Mouse (Mus musculus) liver, embryonic 12.5 days (tissue): ENCODE data around the gene Ccser2. TPM values are rescaled to one million over a fixed set of nuclear protein-coding genes. Genes with fewer than 3 reads are reported as not detected.

Experiments used
- ATAC-seq: fragments of 200-750 bp; cut with Nextera tagmentation; 2 replicates; pipeline ENCODE4 v1.8.0; 2017; ENCODE audit warnings: moderate number of reproducible peaks, mild to moderate bottlenecking, moderate library complexity
- H3K27ac ChIP-seq: fragments of 300-500 bp; sonication (generic); 2 replicates; pipeline ENCODE4 v1.5.1; 2016; ENCODE audit warnings: mild to moderate bottlenecking
- H3K27me3 ChIP-seq: fragments of 300-500 bp; sonication (generic); replicated peaks from 2 replicates; pipeline ENCODE4 v1.6.1; 2016; ENCODE audit warnings: mild to moderate bottlenecking, moderate library complexity
- H3K36me3 ChIP-seq: fragments of 300-500 bp; sonication (generic); 2 replicates; pipeline ENCODE4 v1.6.1; 2016; ENCODE audit warnings: mild to moderate bottlenecking, moderate library complexity
- H3K4me1 ChIP-seq: fragments of 300-500 bp; sonication (generic); 2 replicates; pipeline ENCODE4 v1.6.1; 2016
- H3K4me2 ChIP-seq: fragments of 300-500 bp; sonication (generic); 2 replicates; pipeline ENCODE4 v1.6.1; 2016; ENCODE audit warnings: mild to moderate bottlenecking, moderate library complexity
- H3K4me3 ChIP-seq: fragments of 300-500 bp; sonication (generic); 2 replicates; pipeline ENCODE4 v1.5.1; 2016; ENCODE audit warnings: mild to moderate bottlenecking, moderate library complexity
- H3K9ac ChIP-seq: fragments of 300-500 bp; sonication (generic); 2 replicates; pipeline ENCODE4 v1.6.1; 2016; ENCODE audit warnings: mild to moderate bottlenecking, moderate library complexity
- H3K9me3 ChIP-seq: fragments of 300-500 bp; sonication (generic); replicated peaks from 2 replicates; pipeline ENCODE4 v1.6.1; 2016; ENCODE audit warnings: mild to moderate bottlenecking, moderate library complexity
- WGBS: fragments of 180-500 bp; shearing (Covaris S2); methylation state at CpG from one replicate; pipeline ENCODE4 v1.1.7; 2016; ENCODE audit not compliant: insufficient replicate concordance; 5-methylcytosine and 5-hydroxymethylcytosine counted together
- polyA plus RNA-seq: library from polyadenylated mRNA; unstranded; fragments of >200 nt; fragmentation: Nextera tagmentation; extraction: Ambion mirVana; gene quantifications from 2 replicates; pipeline ENCODE4 v1.2.1, GENCODE M21; 2016

Gene Ccser2
- polyA plus RNA-seq, 1 experiment from 2014 or later = 7.6 TPM

DNA sequence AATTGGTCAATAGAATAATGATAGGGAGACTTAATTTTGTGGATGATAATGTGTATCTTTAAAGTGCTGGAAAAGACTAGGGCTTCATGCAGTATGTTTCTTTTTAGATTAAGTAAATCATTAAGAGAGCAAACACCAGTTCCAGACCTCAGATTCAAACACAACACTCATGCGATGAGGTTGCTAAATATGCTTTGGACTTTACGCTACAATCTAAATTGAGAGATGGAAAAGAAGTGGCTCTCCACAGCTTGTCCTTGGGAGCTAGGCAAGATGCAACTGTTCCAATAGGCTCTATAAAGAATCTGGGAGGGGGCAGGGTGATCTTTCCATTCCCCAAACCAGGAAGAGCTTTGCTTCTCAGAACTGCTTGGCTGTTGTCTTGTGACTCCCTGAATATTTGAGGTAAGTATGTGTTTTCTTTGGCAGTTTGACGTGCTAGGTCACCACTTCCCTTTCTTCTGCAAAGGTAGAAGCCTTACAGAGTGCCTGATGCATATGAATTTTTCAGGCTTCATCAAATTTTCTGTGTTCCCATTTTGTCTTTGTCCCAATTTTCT lies 1.4 kb upstream of the Ccser2 start:
- Histone ChIP-seq H3K36me3 (no peaks in the 10 kb centered on the region), H3K9me3 (no peaks in the 10 kb centered on the region), H3K4me3 (no peak overlapping the region), H3K27ac (no peak overlapping the region), H3K27me3 (no peaks in the 10 kb centered on the region), H3K4me2 (no peak overlapping the region), H3K9ac (no peak overlapping the region), H3K4me1 (peaks cover 18% of the 10 kb centered on the region)
- ATAC-seq = no peak
- WGBS = 75% methylated on average over 3 of the region's 3 CpGs

DNA sequence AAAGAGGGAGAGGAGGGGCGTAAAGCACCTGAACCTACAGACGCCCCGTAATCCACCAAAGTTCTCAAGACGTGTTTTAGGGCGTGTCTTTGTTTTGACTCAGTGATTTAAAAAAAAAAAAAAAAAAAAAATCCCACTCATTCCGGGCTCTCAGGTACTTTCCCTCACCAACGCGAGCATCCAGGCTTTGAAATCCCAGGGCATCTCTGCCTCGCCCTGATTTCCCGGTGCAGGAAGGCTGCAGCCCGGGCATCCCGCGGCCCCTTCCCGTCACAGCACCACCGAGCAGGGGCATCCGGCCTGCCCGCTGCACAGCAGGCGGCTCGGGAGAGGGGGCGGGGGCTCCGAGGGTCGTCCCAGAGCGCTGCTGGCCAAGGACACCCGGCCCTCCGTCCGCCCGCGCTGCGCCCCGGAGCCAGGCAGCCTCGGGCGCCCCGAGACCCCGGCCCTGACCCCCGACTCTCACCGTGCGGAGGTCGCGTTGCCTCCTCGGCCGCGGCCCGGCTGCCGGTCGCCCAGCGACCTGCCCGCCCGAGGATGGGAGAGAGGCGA lies 425 bp downstream of the Ccser2 start:
- under 1% methylated on average over 43 of the region's 49 CpGs for WGBS

DNA sequence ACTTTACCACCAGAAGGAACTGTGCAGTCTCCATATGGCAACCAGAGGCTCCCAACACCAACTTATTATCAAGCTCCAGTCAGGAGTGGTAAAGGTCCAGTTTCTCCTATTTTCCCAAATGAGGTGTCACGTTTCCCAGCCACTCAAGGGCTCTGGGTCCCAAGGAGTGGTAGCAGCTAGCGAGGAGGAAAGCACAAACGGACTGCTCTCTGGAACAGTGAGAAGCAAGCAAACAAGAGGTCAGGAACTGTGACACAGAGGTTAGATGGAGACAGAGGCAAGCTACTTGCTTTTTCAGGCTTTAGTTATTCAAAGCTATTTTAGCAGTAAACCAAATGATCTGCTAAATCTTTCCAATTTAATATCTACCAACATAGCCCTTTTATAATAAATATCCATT lies 3.2 kb downstream of the Ccser2 start:
- Histone ChIP-seq H3K4me1 (peaks cover 18% of the 10 kb centered on the region), H3K9me3 (no peaks in the 10 kb centered on the region), H3K4me2 (no peak overlapping the region), H3K9ac (no peak overlapping the region), H3K4me3 (no peak overlapping the region), H3K36me3 (no peaks in the 10 kb centered on the region), H3K27ac (no peak overlapping the region), H3K27me3 (no peaks in the 10 kb centered on the region)
- WGBS = 56% methylated on average over 3 of the region's 3 CpGs
- no peak for ATAC-seq

More for the DNA sequence above, 425 bp downstream of the Ccser2 start:
- Histone ChIP-seq H3K4me2 (peak overlapping the region; percentile 99), H3K27me3 (no peaks in the 10 kb centered on the region), H3K9ac (peak overlapping the region; percentile 86), H3K36me3 (no peaks in the 10 kb centered on the region), H3K4me1 (peaks cover 18% of the 10 kb centered on the region), H3K27ac (peak overlapping the region; percentile 73), H3K4me3 (peak overlapping the region; percentile 94), H3K9me3 (no peaks in the 10 kb centered on the region)
- peak; percentile 57 for ATAC-seq

DNA sequence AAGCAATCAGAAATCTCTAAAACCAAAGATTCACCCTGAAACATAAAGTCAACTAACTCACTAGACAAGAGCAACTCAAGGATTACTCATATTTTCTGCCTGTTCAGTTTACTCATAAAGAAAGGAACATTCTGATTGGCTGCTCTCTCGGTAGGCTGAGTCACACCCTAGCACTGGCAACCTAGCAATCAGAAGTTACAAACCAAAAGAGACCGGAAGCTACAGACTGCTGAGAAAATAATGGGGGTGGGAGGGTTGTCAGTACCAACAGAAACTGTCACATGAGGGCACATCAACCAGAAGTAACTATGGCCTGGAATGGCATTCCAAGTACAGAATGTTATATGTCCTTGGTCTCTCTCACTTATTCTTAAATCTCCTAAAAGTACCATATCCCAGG lies 6.1 kb downstream of the Ccser2 start:
- no peak overlapping the region for H3K4me3 ChIP-seq
- 54% methylated on average over 2 of the region's 2 CpGs for WGBS
- no peaks in the 10 kb centered on the region for H3K9me3 ChIP-seq
- H3K4me1 ChIP-seq = peaks cover 6% of the 10 kb centered on the region; the same call in 1 of the 2 replicates
- no peaks in the 10 kb centered on the region for H3K36me3 ChIP-seq
- no peak overlapping the region for H3K9ac ChIP-seq
- ATAC-seq = no peak
- H3K27ac ChIP-seq = no peak overlapping the region
- no peak overlapping the region for H3K4me2 ChIP-seq
- no peaks in the 10 kb centered on the region for H3K27me3 ChIP-seq

DNA sequence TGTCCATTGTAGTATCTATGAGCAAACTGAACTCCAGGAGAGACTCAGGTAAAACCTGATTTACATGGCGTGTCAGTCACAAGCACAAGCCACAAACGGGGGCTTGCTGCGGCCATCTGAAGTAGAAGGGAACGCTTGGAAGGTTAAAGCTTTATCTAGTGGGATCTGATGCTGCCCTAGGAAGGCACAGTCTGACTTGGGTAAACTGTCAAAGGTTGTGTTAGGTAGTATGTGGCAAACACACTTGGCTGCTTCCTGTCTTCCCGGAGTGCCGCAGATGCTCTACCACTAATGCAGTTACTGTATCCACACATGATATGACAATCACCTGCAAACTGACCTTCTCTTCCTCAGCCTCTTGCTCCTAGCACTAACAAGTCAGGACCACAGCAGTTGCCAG lies 10.9 kb downstream of the Ccser2 start:
- no peaks in the 10 kb centered on the region for H3K9me3 ChIP-seq
- H3K4me3 ChIP-seq = no peak overlapping the region
- no peak overlapping the region for H3K9ac ChIP-seq
- 0 out of 2 replicates have a peak overlapping the region, but pooled peaks have one; percentile 7 for H3K4me2 ChIP-seq
- no peaks in the 10 kb centered on the region for H3K27me3 ChIP-seq
- ATAC-seq = no peak; the same call in 1 of the 2 replicates
- no peaks in the 10 kb centered on the region for H3K36me3 ChIP-seq
- 78% methylated on average over 6 of the region's 6 CpGs for WGBS
- 0 out of 2 replicates have a peak, but pooled peaks cover 10% of the 10 kb centered on the region for H3K4me1 ChIP-seq
- H3K27ac ChIP-seq = no peak overlapping the region

DNA sequence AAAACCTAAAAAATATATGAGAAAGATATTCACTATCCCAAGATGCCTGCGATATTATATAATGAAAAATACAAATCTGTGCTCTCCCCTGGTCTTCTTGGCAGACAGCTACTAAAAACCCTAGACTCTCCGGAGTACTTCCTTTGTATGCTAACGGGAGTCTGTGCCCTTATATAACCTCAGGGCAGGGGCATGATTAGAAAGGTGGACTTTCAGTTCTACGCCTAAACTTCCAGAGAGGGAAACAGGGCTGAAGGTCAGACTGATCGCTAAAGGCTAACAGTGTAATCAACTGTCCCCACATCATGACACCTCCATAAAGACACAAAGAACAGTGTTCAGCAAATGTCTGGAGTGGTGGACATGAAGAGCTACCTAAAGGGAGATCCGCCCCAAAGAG lies 11.3 kb downstream of the Ccser2 start:
- no peaks in the 10 kb centered on the region for H3K36me3 ChIP-seq
- no peak overlapping the region for H3K27ac ChIP-seq
- no peak overlapping the region for H3K4me3 ChIP-seq
- H3K27me3 ChIP-seq = no peaks in the 10 kb centered on the region
- 0 out of 2 replicates have a peak, but pooled peaks cover 10% of the 10 kb centered on the region for H3K4me1 ChIP-seq
- no peak overlapping the region for H3K9ac ChIP-seq
- peak; percentile 52; the same call in 1 of the 2 replicates for ATAC-seq
- H3K4me2 ChIP-seq = 0 out of 2 replicates have a peak overlapping the region, but pooled peaks have one; percentile 7
- no peaks in the 10 kb centered on the region for H3K9me3 ChIP-seq
- 63% methylated on average over 6 of the region's 6 CpGs for WGBS

DNA sequence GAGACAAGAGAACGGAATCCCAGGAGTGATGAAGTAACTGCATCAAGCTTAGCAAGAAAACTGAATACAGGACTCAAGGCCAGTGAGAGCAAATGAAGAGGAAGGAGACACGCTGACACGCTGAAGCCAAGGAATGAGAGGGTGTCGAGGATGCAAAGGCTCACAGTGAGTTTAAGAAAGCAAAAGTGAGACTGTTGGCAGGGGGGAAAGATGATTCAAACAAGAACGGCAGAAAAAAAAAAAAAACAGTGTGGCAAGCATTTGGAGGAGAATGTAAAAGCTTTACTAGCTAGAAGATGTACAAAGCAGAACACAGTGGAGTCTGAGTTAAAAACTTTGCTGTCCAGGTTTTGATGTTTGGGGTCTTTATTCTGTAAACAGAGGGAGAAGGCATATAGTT lies 11.9 kb downstream of the Ccser2 start:
- no peak overlapping the region for H3K9ac ChIP-seq
- no peak overlapping the region for H3K27ac ChIP-seq
- H3K4me3 ChIP-seq = no peak overlapping the region
- WGBS = 58% methylated on average over 5 of the region's 5 CpGs
- no peak overlapping the region for H3K4me2 ChIP-seq
- H3K9me3 ChIP-seq = no peaks in the 10 kb centered on the region
- no peak for ATAC-seq
- 0 out of 2 replicates have a peak, but pooled peaks cover 10% of the 10 kb centered on the region for H3K4me1 ChIP-seq
- no peaks in the 10 kb centered on the region for H3K27me3 ChIP-seq
- H3K36me3 ChIP-seq = no peaks in the 10 kb centered on the region

DNA sequence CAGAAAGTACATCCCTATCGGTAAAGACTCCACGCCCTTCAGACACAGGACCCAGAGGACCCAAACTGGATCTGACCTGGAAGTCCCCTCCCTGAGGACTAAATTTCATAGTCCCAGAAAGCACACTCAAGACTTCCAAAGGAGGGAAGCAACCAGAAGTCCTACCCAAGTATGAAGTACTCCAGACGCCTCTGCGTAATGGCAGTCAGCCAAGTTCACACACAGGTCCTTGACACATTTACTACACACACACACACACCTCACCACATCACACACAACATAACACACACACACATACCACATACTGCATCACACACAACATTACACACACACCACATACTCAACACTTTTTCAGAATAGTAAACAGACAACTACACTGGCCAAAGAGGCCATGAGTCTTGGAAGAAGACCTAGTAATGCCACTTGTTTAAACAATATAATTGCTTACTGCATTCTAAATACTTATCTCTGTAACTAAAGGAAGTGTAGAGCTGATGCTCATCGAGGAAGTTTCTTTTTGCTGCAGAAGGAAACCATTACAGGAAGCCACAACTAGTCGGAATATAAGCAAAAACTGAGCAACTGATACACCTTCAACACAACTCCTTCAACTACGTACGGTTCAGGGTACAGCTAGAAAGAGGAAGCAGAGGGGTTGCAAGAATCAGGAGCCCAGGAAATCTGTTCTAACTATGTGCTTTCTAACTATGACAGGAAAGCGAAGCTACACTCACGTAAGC lies 15.7 kb downstream of the Ccser2 start:
- 51% methylated on average over 10 of the region's 10 CpGs for WGBS
- no peak overlapping the region for H3K9ac ChIP-seq
- H3K27me3 ChIP-seq = no peaks in the 10 kb centered on the region
- H3K27ac ChIP-seq = no peak overlapping the region
- 0 out of 2 replicates have a peak, but pooled peaks cover 10% of the 10 kb centered on the region for H3K4me1 ChIP-seq
- no peak overlapping the region for H3K4me2 ChIP-seq
- peak; percentile 44; the same call in 1 of the 2 replicates for ATAC-seq
- H3K9me3 ChIP-seq = no peaks in the 10 kb centered on the region
- H3K36me3 ChIP-seq = no peaks in the 10 kb centered on the region
- no peak overlapping the region for H3K4me3 ChIP-seq

DNA sequence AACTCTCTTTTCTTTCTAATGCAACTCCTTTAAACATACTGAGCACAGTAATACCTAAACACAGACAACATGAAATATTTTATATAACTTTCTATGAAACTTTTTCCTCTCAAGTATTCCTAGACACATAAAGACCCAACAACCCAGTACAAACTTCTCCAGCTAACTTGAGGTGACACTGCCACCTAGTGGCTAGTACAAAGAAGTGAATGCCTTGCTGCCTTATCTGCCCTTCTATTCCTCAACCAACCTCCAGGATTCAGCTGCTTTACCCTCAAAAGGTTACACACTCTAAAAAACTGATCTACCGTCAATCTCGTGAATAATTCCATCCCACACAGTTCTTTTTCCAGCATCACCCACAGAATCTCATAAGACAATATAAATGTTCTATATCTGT lies 16.4 kb downstream of the Ccser2 start:
- H3K27ac ChIP-seq = no peak overlapping the region
- no peak overlapping the region for H3K4me2 ChIP-seq
- H3K27me3 ChIP-seq = no peaks in the 10 kb centered on the region
- no peak overlapping the region for H3K4me3 ChIP-seq
- 0 out of 2 replicates have a peak, but pooled peaks cover 10% of the 10 kb centered on the region for H3K4me1 ChIP-seq
- H3K36me3 ChIP-seq = no peaks in the 10 kb centered on the region
- H3K9ac ChIP-seq = no peak overlapping the region
- no peaks in the 10 kb centered on the region for H3K9me3 ChIP-seq
- ATAC-seq = peak; percentile 47; the same call in 1 of the 2 replicates
- WGBS = 4% methylated on average over 2 of the region's 2 CpGs

DNA sequence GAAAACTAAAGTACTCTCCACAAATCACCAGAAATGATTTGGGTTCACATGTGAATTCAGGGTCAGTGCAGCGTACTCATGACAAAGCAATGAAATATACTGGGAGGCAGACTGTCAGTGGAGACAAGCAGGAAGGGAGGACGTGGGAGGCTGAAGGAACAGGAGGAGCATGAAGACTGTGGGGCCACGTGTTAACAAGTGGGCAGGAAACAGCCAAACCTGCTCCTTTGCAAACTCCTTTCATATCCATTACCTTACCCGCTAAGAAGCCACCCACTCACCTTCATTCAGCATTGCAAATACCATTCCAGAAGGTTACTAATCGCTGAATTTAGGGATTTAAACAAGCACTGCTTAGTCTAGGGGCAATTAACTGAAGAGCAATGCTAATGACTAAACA lies 25.9 kb downstream of the Ccser2 start:
- 43% methylated on average over 5 of the region's 5 CpGs for WGBS
- Histone ChIP-seq H3K4me3 (no peak overlapping the region), H3K27me3 (no peaks in the 10 kb centered on the region), H3K36me3 (no peaks in the 10 kb centered on the region), H3K27ac (no peak overlapping the region), H3K4me1 (no peaks in the 10 kb centered on the region), H3K9me3 (no peaks in the 10 kb centered on the region), H3K4me2 (no peak overlapping the region), H3K9ac (no peak overlapping the region)
- no peak for ATAC-seq

DNA sequence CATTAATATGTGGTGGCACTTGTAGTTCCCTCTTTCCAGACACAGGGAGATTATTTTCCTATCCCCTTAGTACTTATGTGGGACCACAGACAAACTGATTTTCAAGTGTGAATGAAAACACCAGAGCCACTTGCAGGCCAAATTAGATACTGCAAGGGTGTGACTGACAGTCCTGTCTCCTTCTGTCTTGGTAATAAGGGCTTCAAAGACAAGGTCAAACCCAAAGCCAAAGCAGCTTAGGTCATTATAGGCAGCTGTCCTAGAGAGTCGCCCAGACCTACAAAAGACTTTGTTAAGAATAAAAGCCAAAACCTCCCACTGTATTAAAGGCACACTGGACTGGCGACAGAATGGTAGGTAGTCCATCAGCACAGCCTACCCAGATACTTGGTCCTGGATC lies 30.6 kb downstream of the Ccser2 start:
- Histone ChIP-seq H3K4me1 (no peaks in the 10 kb centered on the region), H3K27me3 (no peaks in the 10 kb centered on the region), H3K27ac (no peak overlapping the region), H3K9me3 (no peaks in the 10 kb centered on the region), H3K9ac (no peak overlapping the region), H3K4me3 (no peak overlapping the region), H3K36me3 (0 out of 2 replicates have a peak, but pooled peaks cover 2% of the 10 kb centered on the region), H3K4me2 (no peak overlapping the region)
- ATAC-seq = no peak
- 76% methylated on average over 2 of the region's 2 CpGs for WGBS
